Mouse (Mus musculus): ENCODE measurements around the gene Hdhd3.

GRCm38 (mm10) chr4:62501534-62501933 is 1.7 kb downstream of the Hdhd3 start:
- no peak for TF ChIP-seq CHD2 (IDR thresholded peaks at IDR 0.05; ENCODE audit: low read depth, low read length)
- TF ChIP-seq MAFK (IDR thresholded peaks at IDR 0.05; ENCODE audit: insufficient read depth, low read depth, low read length): no peak
- no peak for TF ChIP-seq ZC3H11A (IDR thresholded peaks at IDR 0.05; ENCODE audit: borderline replicate concordance, low read depth, low read length)
- TF ChIP-seq HCFC1 (IDR thresholded peaks at IDR 0.05; ENCODE audit: borderline replicate concordance, insufficient read depth, low read length): no peak
- no peak for TF ChIP-seq ZNF384 (IDR thresholded peaks at IDR 0.05; ENCODE audit: low read depth, low read length)
